Mouse (Mus musculus) megakaryocyte-erythroid progenitor cell, adult 5 weeks (primary cell): ENCODE data around the gene Fam208b. TPM values are rescaled to one million over a fixed set of nuclear protein-coding genes. Genes with fewer than 3 reads are reported as not detected.

Experiments used
- polyA plus RNA-seq: library from polyadenylated mRNA; stranded (reverse); fragments of >175 nt; gene quantifications from 2 replicates; pipeline ENCODE4 v1.2.3, GENCODE M21; 2012

Fam208b gene
- polyA plus RNA-seq = 1.8 and 3.2 TPM in 2 replicates

GRCm38 (mm10) chr13:3610795-3611438 lies at the start of gene Fam208b:
TSS of gene Fam208b (minus strand) at chr13:3611108.

GRCm38 (mm10) chr13:3633895-3634811 lies 23.2 kb upstream of the Fam208b start, which contains the start of gene Asb13:
TSS of gene Asb13 (plus strand) at chr13:3634032.

GRCm38 (mm10) chr13:3537594-3538222 lies 73.2 kb downstream of the Fam208b start, which contains the start of gene Gdi2:
TSS of gene Gdi2 (plus strand) at chr13:3538063.

Other genes with a start within 250 kb of the Fam208b start
- gene Gdi2, start 73.0 kb downstream of the Fam208b start, polyA plus RNA-seq = 264 and 319 TPM in 2 replicates
- gene Asb13, start 22.9 kb upstream of the Fam208b start, polyA plus RNA-seq = 2.0 and 2.1 TPM in 2 replicates
- gene Calml3, start 193.2 kb upstream of the Fam208b start, polyA plus RNA-seq = not detected in 2 replicates
- not detected in 2 replicates for gene Calm4, start 226.6 kb upstream of the Fam208b start, polyA plus RNA-seq
- not detected in 2 replicates for gene Calm5, start 243.1 kb upstream of the Fam208b start, polyA plus RNA-seq